Mouse (Mus musculus) embryonic facial prominence, embryonic 12.5 days (tissue): ENCODE data around the gene Pakap. TPM values are rescaled to one million over a fixed set of nuclear protein-coding genes. Genes with fewer than 3 reads are reported as not detected.

Experiments used
- ATAC-seq: fragments of 200-750 bp; cut with Nextera tagmentation; 2 replicates; pipeline ENCODE4 v1.8.0; 2017; ENCODE audit not compliant: insufficient number of reproducible peaks, insufficient read depth, low FRiP score, low TSS enrichment
- H3K27ac ChIP-seq: fragments of 300-500 bp; sonication (generic); 2 replicates; pipeline ENCODE4 v1.5.1; 2016; ENCODE audit warnings: mild to moderate bottlenecking
- H3K27me3 ChIP-seq: fragments of 300-500 bp; sonication (generic); 2 replicates; pipeline ENCODE4 v1.6.1; 2016; ENCODE audit warnings: mild to moderate bottlenecking, moderate library complexity
- H3K36me3 ChIP-seq: fragments of 300-500 bp; sonication (generic); 2 replicates; pipeline ENCODE4 v1.6.1; 2016; ENCODE audit warnings: mild to moderate bottlenecking
- H3K4me1 ChIP-seq: fragments of 300-500 bp; sonication (generic); 2 replicates; pipeline ENCODE4 v1.6.1; 2016
- H3K4me2 ChIP-seq: fragments of 300-500 bp; sonication (generic); replicated peaks from 2 replicates; pipeline ENCODE4 v1.6.1; 2016; ENCODE audit warnings: mild to moderate bottlenecking, moderate library complexity
- H3K4me3 ChIP-seq: fragments of 300-500 bp; sonication (generic); 2 replicates; pipeline ENCODE4 v1.5.1; 2016; ENCODE audit warnings: mild to moderate bottlenecking
- H3K9ac ChIP-seq: fragments of 300-500 bp; sonication (generic); 2 replicates; pipeline ENCODE4 v1.6.1; 2016; ENCODE audit warnings: mild to moderate bottlenecking, moderate library complexity
- H3K9me3 ChIP-seq: fragments of 300-500 bp; sonication (generic); 2 replicates; pipeline ENCODE4 v1.6.1; 2016; ENCODE audit warnings: mild to moderate bottlenecking, moderate library complexity
- WGBS: fragments of 180-500 bp; shearing (Covaris S2); methylation state at CpG from one replicate; pipeline ENCODE4 v1.1.7; 2016; 5-methylcytosine and 5-hydroxymethylcytosine counted together
- polyA plus RNA-seq: library from polyadenylated mRNA; unstranded; fragments of >200 nt; fragmentation: Nextera tagmentation; extraction: Ambion mirVana; gene quantifications from 2 replicates; pipeline ENCODE4 v1.2.1, GENCODE M21; 2016

Gene Pakap
- polyA plus RNA-seq, 1 experiment from 2014 or later: 42.5 TPM

- no peak overlapping the region for H3K4me2 ChIP-seq
- no peaks in the 10 kb centered on the region for H3K36me3 ChIP-seq
- H3K4me3 ChIP-seq: no peak overlapping the region
- no peaks in the 10 kb centered on the region for H3K9me3 ChIP-seq
- ATAC-seq: no peak
- no peak overlapping the region for H3K27ac ChIP-seq
- H3K27me3 ChIP-seq: no peaks in the 10 kb centered on the region
- peaks cover 11% of the 10 kb centered on the region; the same call in 1 of the 2 replicates for H3K4me1 ChIP-seq
- H3K9ac ChIP-seq: no peak overlapping the region
These were observed 345.0 kb downstream of the Pakap start for GRCm38 (mm10) chr4:57913021-57913420.

DNA sequence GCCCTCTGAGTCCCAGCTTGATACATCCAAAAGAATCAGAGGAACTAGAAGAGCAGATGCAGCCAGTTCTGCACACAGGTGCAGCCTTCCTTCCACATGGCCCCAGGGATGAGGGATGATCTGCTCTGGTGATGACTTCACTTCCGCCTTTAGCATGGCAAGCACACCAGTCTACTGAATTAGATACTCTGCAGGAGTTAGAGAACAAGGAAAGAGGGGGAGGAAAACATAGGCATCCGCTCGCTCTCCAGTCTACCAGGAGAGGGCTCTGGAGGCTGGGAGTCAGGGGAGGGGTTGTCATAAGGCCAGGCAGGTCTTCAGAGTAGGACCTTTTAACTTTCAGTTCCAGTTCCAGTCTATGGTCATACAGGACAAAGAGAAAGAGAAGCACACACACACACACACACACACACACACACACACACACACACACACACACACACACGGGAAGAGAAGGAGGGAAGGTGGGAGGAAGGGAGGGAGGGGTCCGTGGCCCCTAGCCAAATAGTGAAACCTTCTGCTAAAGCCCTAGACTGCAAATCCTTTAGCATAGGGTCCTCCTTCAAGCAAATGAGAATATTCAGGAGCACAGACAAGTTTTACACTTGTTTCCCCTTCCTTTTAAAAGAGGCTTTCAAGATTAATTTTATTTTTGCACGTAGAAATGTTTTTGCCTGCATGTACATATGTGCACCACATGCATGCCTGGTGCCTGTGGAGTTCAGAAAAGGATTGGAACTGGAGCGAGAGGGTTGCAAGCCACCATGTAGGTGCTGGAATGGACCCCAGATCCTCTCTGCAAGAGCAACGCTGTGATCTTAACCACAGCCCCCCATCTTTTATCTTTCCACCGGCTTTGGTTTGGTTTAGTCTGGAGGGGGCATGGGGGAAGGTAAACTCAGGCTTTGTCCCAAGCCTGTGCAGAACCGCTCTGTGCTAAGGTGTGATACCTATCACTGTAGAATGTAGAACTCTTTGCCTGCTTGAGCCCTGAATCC, 346.5 kb downstream of the Pakap start:
- no peak for ATAC-seq
- Histone ChIP-seq H3K27ac (no peak overlapping the region), H3K9me3 (no peaks in the 10 kb centered on the region), H3K9ac (no peak overlapping the region), H3K36me3 (no peaks in the 10 kb centered on the region), H3K4me2 (no peak overlapping the region), H3K27me3 (no peaks in the 10 kb centered on the region), H3K4me3 (no peak overlapping the region), H3K4me1 (peaks cover 12% of the 10 kb centered on the region; the same call in 1 of the 2 replicates)
- WGBS: 72% methylated on average over 9 of the region's 10 CpGs

- Histone ChIP-seq H3K4me1 (peaks cover 21% of the 10 kb centered on the region), H3K36me3 (no peaks in the 10 kb centered on the region), H3K9ac (no peak overlapping the region), H3K27me3 (no peaks in the 10 kb centered on the region), H3K4me2 (peak overlapping the region; percentile 36), H3K4me3 (0 out of 2 replicates have a peak overlapping the region, but pooled peaks have one; percentile 6), H3K9me3 (no peaks in the 10 kb centered on the region), H3K27ac (no peak overlapping the region)
- WGBS: 41% methylated on average over 17 of the region's 17 CpGs
- no peak for ATAC-seq
These were observed 347.4 kb downstream of the Pakap start for GRCm38 (mm10) chr4:57915216-57915965.

- Histone ChIP-seq H3K27me3 (no peaks in the 10 kb centered on the region), H3K4me1 (peaks cover 21% of the 10 kb centered on the region), H3K27ac (no peak within 1 kb of the TSS), H3K4me2 (peak within 1 kb of the TSS; percentile 36), H3K9ac (no peak within 1 kb of the TSS), H3K36me3 (no peaks in the 10 kb centered on the region), H3K9me3 (no peaks in the 10 kb centered on the region), H3K4me3 (0 out of 2 replicates have a peak within 1 kb of the TSS, but pooled peaks have one; percentile 6)
- no peak for ATAC-seq
- 21% methylated on average over 9 of the region's 9 CpGs for WGBS
These were observed 348.3 kb downstream of the Pakap start, which contains the start of gene D630039A03Rik for GRCm38 (mm10) chr4:57916201-57916661. TSS of gene D630039A03Rik (minus strand) at chr4:57916297.

DNA sequence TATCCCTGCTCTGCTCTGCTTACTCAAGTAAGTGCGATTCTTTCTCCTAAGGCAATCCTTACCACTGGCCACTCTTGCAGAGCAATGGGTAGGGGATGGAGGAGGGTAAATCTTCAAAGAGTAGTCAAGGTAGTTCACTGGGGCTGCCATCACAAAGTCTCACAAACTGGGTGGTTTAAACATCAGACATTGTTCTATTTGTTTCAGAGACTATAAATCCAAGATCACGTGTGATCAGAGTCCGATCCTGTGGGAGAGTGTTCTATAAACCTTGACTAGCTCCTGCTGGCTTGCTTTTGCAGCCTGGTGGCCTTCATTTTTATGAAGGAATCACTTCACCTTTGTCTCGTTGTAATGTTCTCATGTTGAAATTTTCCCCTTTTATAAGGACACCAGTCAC, 348.7 kb downstream of the Pakap start:
- ATAC-seq: no peak

GRCm38 (mm10) chr4:57919494-57920423, 351.8 kb downstream of the Pakap start:
- H3K27me3 ChIP-seq: no peaks in the 10 kb centered on the region
- WGBS: 19% methylated on average over 8 of the region's 8 CpGs
- H3K9me3 ChIP-seq: no peaks in the 10 kb centered on the region
- H3K4me1 ChIP-seq: peaks cover 21% of the 10 kb centered on the region
- no peaks in the 10 kb centered on the region for H3K36me3 ChIP-seq
- H3K4me3 ChIP-seq: no peak overlapping the region
- no peak for ATAC-seq
- no peak overlapping the region for H3K9ac ChIP-seq
- H3K27ac ChIP-seq: no peak overlapping the region
- H3K4me2 ChIP-seq: no peak overlapping the region

More for the DNA sequence above, 348.7 kb downstream of the Pakap start:
- 73% methylated on average over 4 of the region's 4 CpGs for WGBS
- H3K9ac ChIP-seq: no peak overlapping the region
- no peak overlapping the region for H3K4me3 ChIP-seq
- H3K4me1 ChIP-seq: peaks cover 21% of the 10 kb centered on the region
- no peaks in the 10 kb centered on the region for H3K27me3 ChIP-seq
- H3K9me3 ChIP-seq: no peaks in the 10 kb centered on the region
- no peaks in the 10 kb centered on the region for H3K36me3 ChIP-seq
- peak overlapping the region; percentile 36; the same call in 1 of the 2 replicates for H3K4me2 ChIP-seq
- H3K27ac ChIP-seq: no peak overlapping the region

DNA sequence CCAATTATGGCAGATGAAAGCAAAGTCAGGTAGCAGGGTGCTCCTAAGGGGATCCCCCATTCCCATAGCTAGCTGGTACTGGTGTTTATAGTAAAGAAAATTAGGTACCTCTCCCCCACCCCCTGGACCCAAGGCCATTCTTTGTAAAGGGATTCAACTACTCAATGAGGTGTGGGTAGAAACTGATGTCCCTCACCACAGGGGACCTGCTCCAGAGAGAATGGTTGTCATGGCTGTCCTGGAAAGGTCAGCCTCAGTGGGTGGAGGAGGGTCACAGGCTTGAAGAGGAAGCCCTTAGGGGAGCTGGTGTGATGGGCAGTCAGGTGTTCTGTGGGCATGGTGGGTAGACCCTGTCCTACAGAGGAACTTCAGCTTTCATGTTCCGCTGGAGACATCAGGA, 352.5 kb downstream of the Pakap start:
- H3K27me3 ChIP-seq: no peaks in the 10 kb centered on the region
- no peak overlapping the region for H3K4me2 ChIP-seq
- H3K9ac ChIP-seq: no peak overlapping the region
- H3K9me3 ChIP-seq: no peaks in the 10 kb centered on the region
- WGBS: 88% methylated on average over 1 of the region's 1 CpGs
- H3K27ac ChIP-seq: no peak overlapping the region
- ATAC-seq: no peak
- H3K36me3 ChIP-seq: no peaks in the 10 kb centered on the region
- peaks cover 21% of the 10 kb centered on the region for H3K4me1 ChIP-seq
- H3K4me3 ChIP-seq: no peak overlapping the region

- peaks cover 10% of the 10 kb centered on the region; the same call in 1 of the 2 replicates for H3K4me1 ChIP-seq
- no peak overlapping the region for H3K27ac ChIP-seq
- no peak overlapping the region for H3K4me3 ChIP-seq
- no peak overlapping the region for H3K4me2 ChIP-seq
- no peaks in the 10 kb centered on the region for H3K36me3 ChIP-seq
- no peak for ATAC-seq
- 59% methylated on average over 5 of the region's 5 CpGs for WGBS
- H3K27me3 ChIP-seq: no peaks in the 10 kb centered on the region
- H3K9me3 ChIP-seq: no peaks in the 10 kb centered on the region
- no peak overlapping the region for H3K9ac ChIP-seq
These were observed 354.2 kb downstream of the Pakap start for GRCm38 (mm10) chr4:57922171-57922570.

DNA sequence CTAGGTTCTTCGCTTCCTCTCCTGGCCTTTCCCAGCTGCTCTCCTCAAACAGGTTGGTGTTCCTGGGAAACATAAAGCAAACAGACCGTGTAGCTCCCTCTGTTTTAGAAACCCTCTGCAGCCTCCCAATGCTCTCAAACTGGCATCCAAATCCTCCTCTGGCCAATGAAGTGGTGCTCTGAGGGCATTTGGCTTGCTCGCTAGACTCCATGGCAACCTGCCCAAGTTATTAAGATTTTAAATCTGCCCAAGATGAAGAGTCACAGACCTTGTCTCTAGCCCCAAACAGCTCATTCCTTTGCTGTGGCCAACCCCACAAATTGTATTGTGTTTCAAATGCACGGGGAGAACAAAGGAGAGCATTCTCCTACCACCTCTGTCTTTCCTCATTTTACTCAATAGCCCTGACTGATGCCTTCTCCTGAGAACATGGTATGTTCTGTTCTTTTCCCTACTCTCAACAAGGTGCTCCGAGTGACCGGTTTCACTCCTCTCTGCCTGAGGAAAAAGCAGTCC, 356.6 kb downstream of the Pakap start:
- Histone ChIP-seq H3K4me2 (no peak overlapping the region), H3K9me3 (no peaks in the 10 kb centered on the region), H3K4me3 (no peak overlapping the region), H3K9ac (no peak overlapping the region), H3K27me3 (no peaks in the 10 kb centered on the region), H3K36me3 (no peaks in the 10 kb centered on the region), H3K27ac (no peak overlapping the region), H3K4me1 (peaks cover 8% of the 10 kb centered on the region; the same call in 1 of the 2 replicates)
- WGBS: 78% methylated on average over 6 of the region's 6 CpGs
- no peak for ATAC-seq

GRCm38 (mm10) chr4:57927464-57928205, 359.7 kb downstream of the Pakap start:
- no peak overlapping the region for H3K9ac ChIP-seq
- H3K4me2 ChIP-seq: no peak overlapping the region
- no peaks in the 10 kb centered on the region for H3K36me3 ChIP-seq
- no peaks in the 10 kb centered on the region for H3K27me3 ChIP-seq
- WGBS: 28% methylated on average over 3 of the region's 3 CpGs
- no peaks in the 10 kb centered on the region for H3K4me1 ChIP-seq
- ATAC-seq: no peak
- no peak overlapping the region for H3K4me3 ChIP-seq
- H3K9me3 ChIP-seq: no peaks in the 10 kb centered on the region
- no peak overlapping the region for H3K27ac ChIP-seq
